Mouse (Mus musculus): Measurements from ENCODE around the gene March5. TPM values are rescaled to one million over a fixed set of nuclear protein-coding genes. Genes with fewer than 3 reads are reported as not detected.
"Not testable (repeated sequence)": the region's sequence is repeated elsewhere in the genome, so short reads cannot be mapped to it uniquely, and the experiment has no call there.

Gene March5
- polyA plus RNA-seq, 1 experiment from 2014 or later = 175 TPM

DNA sequence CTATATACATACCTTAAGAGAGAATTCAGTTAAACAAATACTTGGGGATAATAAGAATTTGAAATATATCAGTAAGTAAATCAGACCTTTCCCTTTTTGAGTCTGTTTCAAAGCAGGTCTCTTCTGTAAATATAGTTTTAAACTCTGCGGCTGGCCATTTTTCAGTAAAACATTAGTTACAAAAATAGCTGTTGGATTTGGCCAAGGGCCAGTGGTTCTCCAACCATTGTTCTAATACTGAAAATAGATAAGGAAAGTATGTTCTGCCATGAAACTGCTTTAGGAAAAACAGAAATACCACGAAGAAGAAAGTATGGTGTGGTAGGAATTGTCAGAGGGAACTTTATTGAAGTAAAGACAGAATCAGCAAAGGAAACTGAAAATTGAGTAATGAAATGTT is 7.4 kb downstream of the March5 start:
- ATAC-seq (replicated peaks; ENCODE audit: insufficient number of reproducible peaks, low FRiP score, low TSS enrichment, low read depth) (no peak), DNase-seq (ENCODE audit: low spot score) (no peak)
- H3K4me2 ChIP-seq (ENCODE audit: low read depth, low read length) = no peak overlapping the region
- H3K36me3 ChIP-seq (replicated peaks; ENCODE audit: control insufficient read depth, insufficient read depth, low read depth, low read length) = peaks cover 3% of the 10 kb centered on the region
- no peaks in the 10 kb centered on the region for H3K9me3 ChIP-seq (replicated peaks; ENCODE audit: control insufficient read depth, low read length)
- no peak overlapping the region for H3K4me3 ChIP-seq (ENCODE audit: low read depth, low read length)
- no peak overlapping the region for H3K9ac ChIP-seq (replicated peaks; ENCODE audit: low read length)
- WGBS = 87% methylated on average over 2 of the region's 2 CpGs
- no peaks in the 10 kb centered on the region for H3K27me3 ChIP-seq (ENCODE audit: control insufficient read depth, insufficient read depth, low read length)
- H3K4me1 ChIP-seq (ENCODE audit: control insufficient read depth, insufficient read depth, low read length) = no peaks in the 10 kb centered on the region
- H3K27ac ChIP-seq (replicated peaks; ENCODE audit: low read depth, low read length) = no peak overlapping the region

DNA sequence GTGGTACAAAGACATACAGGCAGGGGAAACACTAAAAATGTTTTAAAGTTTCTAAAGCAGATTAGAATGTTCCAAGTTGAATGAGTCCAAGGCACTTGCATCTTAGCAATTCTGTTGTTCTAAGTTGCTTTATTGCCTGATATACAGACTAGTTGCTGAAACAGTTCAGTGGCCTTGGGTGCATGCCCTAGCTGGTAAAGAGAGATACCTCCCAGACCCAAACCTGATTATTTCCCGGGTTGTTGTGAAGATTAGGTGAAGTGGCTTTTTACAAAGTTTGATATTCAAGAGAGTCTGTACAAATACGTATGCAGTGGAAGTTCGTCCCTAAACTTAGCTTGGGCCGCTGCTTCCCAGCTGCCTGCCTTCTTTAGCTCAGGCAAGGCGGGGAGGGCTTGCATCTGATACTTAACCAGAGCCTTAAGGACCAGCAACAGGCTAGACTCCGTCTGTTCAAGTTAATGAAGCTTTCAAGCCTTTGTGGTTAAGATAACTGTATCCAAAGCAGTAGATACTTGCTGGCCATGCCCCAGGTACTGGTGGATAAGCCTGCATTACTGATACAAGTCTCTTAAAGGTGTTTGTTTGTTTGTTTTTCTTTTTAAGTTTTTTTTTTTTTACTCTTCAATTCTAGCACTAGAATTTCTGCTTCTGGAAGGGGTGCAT is 18.0 kb downstream of the March5 start:
- H3K4me3 ChIP-seq (ENCODE audit: low read depth, low read length) = no peak overlapping the region
- no peaks in the 10 kb centered on the region for H3K27me3 ChIP-seq (ENCODE audit: control insufficient read depth, insufficient read depth, low read length)
- H3K9ac ChIP-seq (replicated peaks; ENCODE audit: low read length) = no peak overlapping the region
- no peaks in the 10 kb centered on the region for H3K9me3 ChIP-seq (replicated peaks; ENCODE audit: control insufficient read depth, low read length)
- H3K27ac ChIP-seq (replicated peaks; ENCODE audit: low read depth, low read length) = no peak overlapping the region
- no peaks in the 10 kb centered on the region for H3K4me1 ChIP-seq (ENCODE audit: control insufficient read depth, insufficient read depth, low read length)
- H3K4me2 ChIP-seq (ENCODE audit: low read depth, low read length) = no peak overlapping the region
- peaks cover 7% of the 10 kb centered on the region for H3K36me3 ChIP-seq (replicated peaks; ENCODE audit: control insufficient read depth, insufficient read depth, low read depth, low read length)
- ATAC-seq (replicated peaks; ENCODE audit: insufficient number of reproducible peaks, low FRiP score, low TSS enrichment, low read depth) (no peak), DNase-seq (ENCODE audit: low spot score) (no peak)
- 80% methylated on average over 6 of the region's 6 CpGs for WGBS

DNA sequence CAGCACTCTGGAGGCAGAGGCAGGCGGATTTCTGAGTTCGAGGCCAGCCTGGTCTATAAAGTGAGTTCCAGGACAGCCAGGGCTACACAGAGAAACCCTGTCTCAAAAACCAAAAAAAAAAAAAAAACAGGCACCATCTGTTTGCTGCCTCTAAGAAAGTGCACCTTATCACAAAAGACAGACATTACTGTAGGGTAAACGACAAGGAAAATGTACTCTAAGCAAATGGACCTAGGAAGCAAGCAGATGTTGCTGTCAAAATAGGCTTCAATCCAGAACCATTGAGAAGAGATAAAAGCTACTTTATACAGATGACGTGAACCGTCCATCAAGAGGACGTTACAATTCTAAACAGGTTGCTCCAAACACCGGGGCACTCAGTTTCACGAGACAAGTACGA is 25.3 kb downstream of the March5 start:
- not testable (repeated sequence) for H3K9ac ChIP-seq (replicated peaks; ENCODE audit: low read length); H3K36me3 ChIP-seq (replicated peaks; ENCODE audit: control insufficient read depth, insufficient read depth, low read depth, low read length); ATAC-seq (replicated peaks; ENCODE audit: insufficient number of reproducible peaks, low FRiP score, low TSS enrichment, low read depth); DNase-seq (ENCODE audit: low spot score); H3K27ac ChIP-seq (replicated peaks; ENCODE audit: low read depth, low read length); H3K9me3 ChIP-seq (replicated peaks; ENCODE audit: control insufficient read depth, low read length); H3K4me1 ChIP-seq (ENCODE audit: control insufficient read depth, insufficient read depth, low read length); H3K4me3 ChIP-seq (ENCODE audit: low read depth, low read length); H3K4me2 ChIP-seq (ENCODE audit: low read depth, low read length)
- H3K27me3 ChIP-seq (ENCODE audit: control insufficient read depth, insufficient read depth, low read length) = peaks cover 16% of the 10 kb centered on the region
- WGBS = 81% methylated on average over 9 of the region's 9 CpGs

DNA sequence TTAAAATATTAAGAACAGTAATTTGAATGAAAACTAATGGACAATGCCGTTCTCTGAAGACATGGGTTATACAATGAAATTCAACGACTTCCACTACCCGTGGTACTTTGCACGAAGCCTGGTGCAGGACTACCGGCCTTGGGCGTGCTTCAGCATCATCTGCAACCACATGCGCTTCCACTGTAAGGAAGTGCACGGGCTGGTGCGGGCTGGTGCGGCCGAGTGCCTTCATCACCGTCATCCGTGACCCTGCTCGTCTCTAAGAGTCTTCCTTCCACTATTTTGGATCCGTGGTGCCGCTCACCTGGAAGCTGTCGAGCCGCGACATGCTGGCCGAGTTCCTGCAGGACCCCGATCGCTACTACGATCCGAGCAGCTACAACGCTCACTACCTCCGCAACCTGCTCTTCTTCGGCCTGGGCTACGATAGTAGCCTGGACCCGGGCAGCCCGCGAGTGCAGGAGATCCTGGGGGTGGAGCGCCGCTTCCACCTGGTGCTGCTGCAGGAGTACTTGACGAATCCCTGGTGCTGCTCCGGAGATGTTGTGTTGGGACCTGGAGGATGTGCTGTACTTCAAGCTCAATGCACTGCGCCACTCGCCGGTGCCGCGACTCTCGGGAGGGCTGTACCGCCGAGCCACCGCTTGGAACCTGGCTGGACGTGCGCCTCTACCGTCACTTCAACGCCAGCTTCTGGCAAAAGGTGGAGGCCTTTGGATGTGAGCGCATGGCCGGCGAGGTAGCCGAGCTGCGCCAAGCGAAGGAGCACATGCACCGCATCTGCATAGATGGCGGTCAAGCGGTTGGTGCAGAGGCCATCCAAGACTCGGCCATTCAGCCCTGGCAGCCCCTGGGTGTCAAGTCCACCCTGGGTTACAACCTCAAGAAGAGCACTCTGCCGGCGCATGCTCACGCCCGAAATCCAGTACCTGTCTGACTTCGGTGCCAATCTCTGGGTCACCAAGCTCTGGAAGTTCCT is 26.5 kb downstream of the March5 start:
- Histone ChIP-seq H3K4me3 (ENCODE audit: low read depth, low read length) (peak overlapping the region; percentile 40), H3K27me3 (ENCODE audit: control insufficient read depth, insufficient read depth, low read length) (peaks cover 16% of the 10 kb centered on the region), H3K4me1 (ENCODE audit: control insufficient read depth, insufficient read depth, low read length) (peaks cover 5% of the 10 kb centered on the region), H3K27ac (replicated peaks; ENCODE audit: low read depth, low read length) (no peak overlapping the region), H3K4me2 (ENCODE audit: low read depth, low read length) (peak overlapping the region; percentile 67), H3K9me3 (replicated peaks; ENCODE audit: control insufficient read depth, low read length) (no peaks in the 10 kb centered on the region), H3K36me3 (replicated peaks; ENCODE audit: control insufficient read depth, insufficient read depth, low read depth, low read length) (no peaks in the 10 kb centered on the region), H3K9ac (replicated peaks; ENCODE audit: low read length) (0 out of 2 replicates have a peak overlapping the region, but pooled peaks have one; percentile 22)
- 3% methylated on average over 63 of the region's 63 CpGs for WGBS
- ATAC-seq (replicated peaks; ENCODE audit: insufficient number of reproducible peaks, low FRiP score, low TSS enrichment, low read depth) (0 out of 2 replicates have a peak, but pooled peaks have one; percentile 46), DNase-seq (ENCODE audit: low spot score) (peak; percentile 35)

DNA sequence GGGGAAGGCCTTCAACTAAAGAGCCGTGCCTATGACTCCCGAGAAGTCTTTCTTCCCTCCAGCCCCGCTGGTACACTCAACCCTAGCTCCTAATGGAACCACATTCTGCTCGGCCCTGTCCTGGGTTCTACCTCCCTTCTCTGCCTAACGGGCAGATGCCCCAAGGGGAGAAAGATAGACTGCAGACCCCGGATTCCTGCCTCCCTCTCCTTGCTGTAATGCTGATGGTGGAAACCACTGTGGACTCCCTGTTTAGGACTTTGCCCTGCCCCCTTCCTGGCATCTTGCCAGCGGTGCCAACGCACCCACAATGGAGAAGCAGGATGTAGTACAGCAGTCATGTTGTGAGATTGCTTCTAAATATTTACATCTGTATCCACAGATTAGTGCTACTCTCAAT is 28.5 kb downstream of the March5 start:
- Histone ChIP-seq H3K36me3 (replicated peaks; ENCODE audit: control insufficient read depth, insufficient read depth, low read depth, low read length) (no peaks in the 10 kb centered on the region), H3K4me3 (ENCODE audit: low read depth, low read length) (no peak overlapping the region), H3K4me2 (ENCODE audit: low read depth, low read length) (no peak overlapping the region), H3K27ac (replicated peaks; ENCODE audit: low read depth, low read length) (no peak overlapping the region), H3K9ac (replicated peaks; ENCODE audit: low read length) (no peak overlapping the region), H3K27me3 (ENCODE audit: control insufficient read depth, insufficient read depth, low read length) (peaks cover 16% of the 10 kb centered on the region), H3K9me3 (replicated peaks; ENCODE audit: control insufficient read depth, low read length) (no peaks in the 10 kb centered on the region), H3K4me1 (ENCODE audit: control insufficient read depth, insufficient read depth, low read length) (peaks cover 5% of the 10 kb centered on the region)
- WGBS = 62% methylated on average over 8 of the region's 8 CpGs
- no peak for ATAC-seq (replicated peaks; ENCODE audit: insufficient number of reproducible peaks, low FRiP score, low TSS enrichment, low read depth)
- no peak for DNase-seq (ENCODE audit: low spot score)

DNA sequence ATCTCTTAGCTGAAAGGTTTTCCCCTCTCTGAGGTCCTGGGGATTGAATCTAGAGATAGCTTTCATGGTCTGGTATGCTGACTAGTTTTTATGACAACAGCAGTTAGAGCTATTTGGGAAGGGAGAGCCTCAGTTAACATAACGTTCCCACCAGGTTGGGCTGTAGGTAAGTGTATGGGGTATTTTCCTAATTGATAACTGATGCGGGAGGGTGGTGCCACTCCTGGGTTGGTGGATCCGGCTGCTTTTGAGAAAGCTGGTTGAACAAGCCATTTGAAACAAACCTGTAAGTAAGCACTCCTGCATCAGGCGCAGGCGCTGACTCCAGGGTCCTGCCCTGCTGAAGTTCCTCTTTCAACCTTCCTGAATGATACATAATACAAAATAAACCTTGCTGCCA is 30.0 kb downstream of the March5 start:
- Histone ChIP-seq H3K9ac (replicated peaks; ENCODE audit: low read length) (no peak overlapping the region), H3K27ac (replicated peaks; ENCODE audit: low read depth, low read length) (no peak overlapping the region), H3K27me3 (ENCODE audit: control insufficient read depth, insufficient read depth, low read length) (peaks cover 16% of the 10 kb centered on the region), H3K4me3 (ENCODE audit: low read depth, low read length) (no peak overlapping the region), H3K4me1 (ENCODE audit: control insufficient read depth, insufficient read depth, low read length) (peaks cover 5% of the 10 kb centered on the region), H3K4me2 (ENCODE audit: low read depth, low read length) (no peak overlapping the region), H3K9me3 (replicated peaks; ENCODE audit: control insufficient read depth, low read length) (no peaks in the 10 kb centered on the region), H3K36me3 (replicated peaks; ENCODE audit: control insufficient read depth, insufficient read depth, low read depth, low read length) (no peaks in the 10 kb centered on the region)
- ATAC-seq (replicated peaks; ENCODE audit: insufficient number of reproducible peaks, low FRiP score, low TSS enrichment, low read depth) = no peak
- no peak for DNase-seq (ENCODE audit: low spot score)
- WGBS = 50% methylated on average over 5 of the region's 5 CpGs

DNA sequence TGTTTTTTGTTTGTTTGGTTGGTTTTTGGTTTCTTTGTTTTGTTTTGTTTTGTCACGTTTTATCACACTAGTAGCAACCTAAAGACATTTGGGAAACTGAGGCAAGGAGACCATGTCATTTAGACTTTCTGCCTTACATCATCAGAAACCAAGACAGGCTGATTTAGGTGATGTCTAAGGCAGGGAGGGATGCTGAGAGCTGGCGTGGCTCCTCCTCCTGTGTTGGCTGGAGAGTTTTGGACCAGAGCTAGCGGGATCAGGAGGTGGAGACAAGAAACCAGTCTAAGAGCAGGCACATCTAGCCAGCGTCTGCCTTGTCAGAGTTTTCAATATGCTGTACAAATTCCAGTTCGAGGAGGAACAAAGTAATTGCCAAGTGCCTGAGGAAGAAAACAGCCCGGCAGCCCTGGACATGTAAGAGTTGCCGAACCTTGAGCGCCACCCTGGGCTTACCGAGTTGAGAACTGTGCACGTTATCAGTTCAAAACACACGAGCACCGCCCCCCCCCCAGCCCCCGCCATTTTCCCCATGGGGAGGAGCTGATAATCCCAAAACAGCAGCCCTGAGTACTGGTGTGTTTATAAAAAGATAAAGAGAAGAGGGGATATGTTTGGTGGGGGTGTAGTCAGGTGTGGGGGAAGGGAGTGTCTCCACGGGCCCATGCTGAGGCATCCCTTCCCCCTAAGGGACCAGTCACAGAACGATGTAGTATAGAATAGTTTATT is 30.5 kb downstream of the March5 start:
- Histone ChIP-seq H3K36me3 (replicated peaks; ENCODE audit: control insufficient read depth, insufficient read depth, low read depth, low read length) (no peaks in the 10 kb centered on the region), H3K4me3 (ENCODE audit: low read depth, low read length) (no peak overlapping the region), H3K27me3 (ENCODE audit: control insufficient read depth, insufficient read depth, low read length) (peaks cover 16% of the 10 kb centered on the region), H3K4me1 (ENCODE audit: control insufficient read depth, insufficient read depth, low read length) (peaks cover 5% of the 10 kb centered on the region), H3K27ac (replicated peaks; ENCODE audit: low read depth, low read length) (no peak overlapping the region), H3K9me3 (replicated peaks; ENCODE audit: control insufficient read depth, low read length) (no peaks in the 10 kb centered on the region), H3K4me2 (ENCODE audit: low read depth, low read length) (no peak overlapping the region), H3K9ac (replicated peaks; ENCODE audit: low read length) (no peak overlapping the region)
- ATAC-seq (replicated peaks; ENCODE audit: insufficient number of reproducible peaks, low FRiP score, low TSS enrichment, low read depth) (no peak), DNase-seq (ENCODE audit: low spot score) (no peak)
- WGBS = 5% methylated on average over 15 of the region's 15 CpGs
